Mouse (Mus musculus) kidney, adult 2 months (tissue): ENCODE measurements around the gene Sh2d7.

ENCODE experiments used
- CTCF ChIP-seq: fragments of 200-500 bp; conservative IDR thresholded peaks from 2 replicates; pipeline ENCODE4 v1.5.1; 2011; ENCODE audit warnings: low read depth, mild to moderate bottlenecking, control low read depth, low read length, moderate library complexity, mixed read lengths; ENCODE audit not compliant: insufficient read depth, insufficient read length
- POLR2A ChIP-seq: fragments of 200-500 bp; IDR thresholded peaks from one replicate; pipeline ENCODE4 v1.6.1; 2011; ENCODE audit warnings: low read depth, low read length, control low read depth

DNA sequence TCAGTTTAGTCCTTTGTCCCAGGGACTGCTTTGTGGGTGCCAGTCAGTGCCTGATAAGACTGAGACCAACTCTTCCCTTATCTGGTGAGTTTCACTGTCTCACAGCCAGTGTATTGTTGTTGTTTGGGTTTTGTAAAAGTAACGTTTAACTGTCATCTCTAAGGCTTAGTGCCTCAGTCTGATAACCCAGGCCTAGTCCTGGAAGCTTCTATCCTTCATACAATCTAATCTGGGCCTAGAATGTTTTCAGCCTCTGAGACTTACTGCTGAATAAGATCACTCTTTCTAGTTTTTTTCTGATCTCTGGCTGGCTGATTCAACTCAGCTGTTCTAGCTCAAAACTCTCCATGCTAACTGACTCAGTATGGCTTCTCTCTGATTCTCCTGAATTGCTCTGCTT, 44.9 kb downstream of the Sh2d7 start:
- TF ChIP-seq CTCF (no peak), POLR2A (no peak)
